Mouse (Mus musculus) layer of hippocampus, adult 9-11 months (tissue): ENCODE results near the gene Tlnrd1.
"Not testable (repeated sequence)": the region's sequence is repeated elsewhere in the genome, so short reads cannot be mapped to it uniquely, and the experiment has no call there.

Experiments used
- DNase-seq: peaks from one replicate; pipeline ENCODE4 v3.0.0; 2022

Tlnrd1 gene

GRCm38 (mm10) chr7:83884021-83884658, at the start of gene Tlnrd1, which contains the start of gene Mesd:
Tlnrd1 (minus strand) TSS chr7:83884305.
Mesd (plus strand) TSS chr7:83884466.
- peak; percentile 90 for DNase-seq

- no peak for DNase-seq
Observed at GRCm38 (mm10) chr7:83921637-83922036, 37.5 kb upstream of the Tlnrd1 start.

GRCm38 (mm10) chr7:83920241-83920640, 36.1 kb upstream of the Tlnrd1 start:
- DNase-seq = no peak

GRCm38 (mm10) chr7:83914566-83914965, 30.5 kb upstream of the Tlnrd1 start:
- peak; percentile 55 for DNase-seq

- no peak for DNase-seq
Observed at GRCm38 (mm10) chr7:83913995-83914394, 29.9 kb upstream of the Tlnrd1 start.

GRCm38 (mm10) chr7:83913405-83913932, 29.4 kb upstream of the Tlnrd1 start:
- DNase-seq = no peak

GRCm38 (mm10) chr7:83911909-83912308, 27.8 kb upstream of the Tlnrd1 start:
- no peak for DNase-seq

GRCm38 (mm10) chr7:83904831-83905230, 20.7 kb upstream of the Tlnrd1 start:
- DNase-seq = no peak

- no peak for DNase-seq
Observed at GRCm38 (mm10) chr7:83902296-83903145, 18.4 kb upstream of the Tlnrd1 start.

- DNase-seq = no peak
Observed at GRCm38 (mm10) chr7:83901425-83901824, 17.3 kb upstream of the Tlnrd1 start.

GRCm38 (mm10) chr7:83900519-83900918, 16.4 kb upstream of the Tlnrd1 start:
- no peak for DNase-seq

GRCm38 (mm10) chr7:83898267-83898666, 14.2 kb upstream of the Tlnrd1 start:
- DNase-seq = no peak

GRCm38 (mm10) chr7:83896077-83896740, 12.1 kb upstream of the Tlnrd1 start:
- DNase-seq = no peak

GRCm38 (mm10) chr7:83894348-83894747, 10.2 kb upstream of the Tlnrd1 start:
- DNase-seq = no peak

GRCm38 (mm10) chr7:83892333-83892669, 8.2 kb upstream of the Tlnrd1 start:
- no peak for DNase-seq

- peak; percentile 99 for DNase-seq
Observed at GRCm38 (mm10) chr7:83891433-83892332, 7.6 kb upstream of the Tlnrd1 start.

- not testable (repeated sequence) for DNase-seq
Observed at GRCm38 (mm10) chr7:83889946-83890345, 5.8 kb upstream of the Tlnrd1 start.

GRCm38 (mm10) chr7:83889383-83889782, 5.3 kb upstream of the Tlnrd1 start:
- DNase-seq = no peak

- DNase-seq = no peak
Observed at GRCm38 (mm10) chr7:83886366-83887129, 2.4 kb upstream of the Tlnrd1 start.

GRCm38 (mm10) chr7:83885835-83886234, 1.7 kb upstream of the Tlnrd1 start:
- DNase-seq = no peak

- DNase-seq = no peak
Observed at GRCm38 (mm10) chr7:83884921-83885532, 922 bp upstream of the Tlnrd1 start.
